Mouse (Mus musculus): ENCODE measurements around the gene Prkce.
A peak's percentile ranks its signal among the peaks of the same experiment; 100 is the strongest.

Gene Prkce

GRCm38 (mm10) chr17:86167320-86168230 lies at the start of gene Prkce:
TSS of gene Prkce (plus strand) at chr17:86167785.
- DNase-seq (ENCODE audit: low spot score) = peak; percentile 87

GRCm38 (mm10) chr17:86123146-86123545 lies 44.4 kb upstream of the Prkce start:
- DNase-seq (ENCODE audit: low spot score) = no peak

- no peak for DNase-seq (ENCODE audit: low spot score)
These were observed 41.7 kb upstream of the Prkce start for GRCm38 (mm10) chr17:86125908-86126307.

GRCm38 (mm10) chr17:86128198-86128597 lies 39.4 kb upstream of the Prkce start:
- DNase-seq (ENCODE audit: low spot score) = no peak

GRCm38 (mm10) chr17:86132534-86132933 lies 35.1 kb upstream of the Prkce start:
- DNase-seq (ENCODE audit: low spot score) = peak; percentile 15

GRCm38 (mm10) chr17:86134461-86134860 lies 33.1 kb upstream of the Prkce start:
- no peak for DNase-seq (ENCODE audit: low spot score)

- DNase-seq (ENCODE audit: low spot score) = no peak
These were observed 31.8 kb upstream of the Prkce start for GRCm38 (mm10) chr17:86135835-86136234.

- no peak for DNase-seq (ENCODE audit: low spot score)
These were observed 23.0 kb upstream of the Prkce start for GRCm38 (mm10) chr17:86144537-86145078.

GRCm38 (mm10) chr17:86145079-86145951 lies 22.3 kb upstream of the Prkce start, which contains the start of gene Srbd1:
TSS of gene Srbd1 (minus strand) at chr17:86145175.
- peak; percentile 94 for DNase-seq (ENCODE audit: low spot score)

- no peak for DNase-seq (ENCODE audit: low spot score)
These were observed 17.9 kb upstream of the Prkce start for GRCm38 (mm10) chr17:86149726-86150125.

- peak; percentile 60 for DNase-seq (ENCODE audit: low spot score)
These were observed 16.7 kb upstream of the Prkce start for GRCm38 (mm10) chr17:86150867-86151348.

- no peak for DNase-seq (ENCODE audit: low spot score)
These were observed 10.6 kb upstream of the Prkce start for GRCm38 (mm10) chr17:86156999-86157398.

- DNase-seq (ENCODE audit: low spot score) = no peak
These were observed 4.9 kb upstream of the Prkce start for GRCm38 (mm10) chr17:86162672-86163071.

- DNase-seq (ENCODE audit: low spot score) = no peak
These were observed 3.2 kb upstream of the Prkce start for GRCm38 (mm10) chr17:86164416-86164815.

- no peak for DNase-seq (ENCODE audit: low spot score)
These were observed 1.5 kb upstream of the Prkce start for GRCm38 (mm10) chr17:86166051-86166566.

GRCm38 (mm10) chr17:86166567-86167319 lies 842 bp upstream of the Prkce start:
- peak; percentile 85 for DNase-seq (ENCODE audit: low spot score)

GRCm38 (mm10) chr17:86168231-86168981 lies 821 bp downstream of the Prkce start:
- peak; percentile 23 for DNase-seq (ENCODE audit: low spot score)

GRCm38 (mm10) chr17:86169092-86169491 lies 1.5 kb downstream of the Prkce start:
- DNase-seq (ENCODE audit: low spot score) = no peak

- DNase-seq (ENCODE audit: low spot score) = no peak
These were observed 2.8 kb downstream of the Prkce start for GRCm38 (mm10) chr17:86170164-86170958.

GRCm38 (mm10) chr17:86175516-86175915 lies 7.9 kb downstream of the Prkce start:
- no peak for DNase-seq (ENCODE audit: low spot score)
